Mouse (Mus musculus): ENCODE data around the gene Zp3. TPM values are rescaled to one million over a fixed set of nuclear protein-coding genes. Genes with fewer than 3 reads are reported as not detected.
A peak's percentile ranks its signal among the peaks of the same experiment; 100 is the strongest.

The Zp3 gene
- polyA plus RNA-seq (2017; shearing (Covaris generic)), result not detected

- no peak for ATAC-seq
Observed at GRCm38 (mm10) chr5:135979904-135980303, at the start of gene Zp3. Zp3 (plus strand) TSS chr5:135980099.

GRCm38 (mm10) chr5:135931526-135931925 lies 48.4 kb upstream of the Zp3 start:
- no peak for ATAC-seq

- no peak for ATAC-seq
Observed at GRCm38 (mm10) chr5:135932359-135932758, 47.5 kb upstream of the Zp3 start.

GRCm38 (mm10) chr5:135933222-135933899 lies 46.5 kb upstream of the Zp3 start:
- ATAC-seq, result no peak

- ATAC-seq, result peak; percentile 36
Observed at GRCm38 (mm10) chr5:135933900-135934441, 45.9 kb upstream of the Zp3 start.

GRCm38 (mm10) chr5:135934481-135935175 lies 45.3 kb upstream of the Zp3 start, which contains the start of gene Ywhag:
Ywhag (minus strand) TSS chr5:135934616.
- peak; percentile 96 for ATAC-seq

GRCm38 (mm10) chr5:135935176-135935523 lies 44.7 kb upstream of the Zp3 start:
- peak; percentile 3 for ATAC-seq

- no peak for ATAC-seq
Observed at GRCm38 (mm10) chr5:135935641-135936190, 44.2 kb upstream of the Zp3 start.

GRCm38 (mm10) chr5:135940587-135940986 lies 39.3 kb upstream of the Zp3 start:
- ATAC-seq, result no peak

GRCm38 (mm10) chr5:135942710-135943109 lies 37.2 kb upstream of the Zp3 start:
- no peak for ATAC-seq

- ATAC-seq, result no peak
Observed at GRCm38 (mm10) chr5:135945916-135946408, 33.9 kb upstream of the Zp3 start.

GRCm38 (mm10) chr5:135946621-135947020 lies 33.3 kb upstream of the Zp3 start:
- ATAC-seq, result no peak

- no peak for ATAC-seq
Observed at GRCm38 (mm10) chr5:135950710-135951412, 29.0 kb upstream of the Zp3 start.

GRCm38 (mm10) chr5:135951660-135952059 lies 28.2 kb upstream of the Zp3 start:
- ATAC-seq, result no peak

GRCm38 (mm10) chr5:135952830-135953229 lies 27.1 kb upstream of the Zp3 start:
- ATAC-seq, result no peak

- ATAC-seq, result no peak
Observed at GRCm38 (mm10) chr5:135956300-135957206, 23.3 kb upstream of the Zp3 start.

- ATAC-seq, result peak; percentile 84
Observed at GRCm38 (mm10) chr5:135957207-135957974, 22.5 kb upstream of the Zp3 start.

- no peak for ATAC-seq
Observed at GRCm38 (mm10) chr5:135958367-135958766, 21.5 kb upstream of the Zp3 start.

GRCm38 (mm10) chr5:135959911-135960310 lies 20.0 kb upstream of the Zp3 start:
- no peak for ATAC-seq

GRCm38 (mm10) chr5:135960909-135961635 lies 18.8 kb upstream of the Zp3 start:
- ATAC-seq, result no peak
